Mouse (Mus musculus): ENCODE measurements around the gene Iqca. TPM values are rescaled to one million over a fixed set of nuclear protein-coding genes. Genes with fewer than 3 reads are reported as not detected.

Gene Iqca
- total RNA-seq, 4 experiments from 2014 or later = 0.52 to 1.5 (median 1.2) TPM

- peak; percentile 23 to 30 for DNase-seq (ENCODE audit: low spot score in 2 of 2)
Observed at GRCm38 (mm10) chr1:90060599-90060998, 92.6 kb downstream of the Iqca start.

GRCm38 (mm10) chr1:90060054-90060453, 93.1 kb downstream of the Iqca start:
- no peak for DNase-seq (ENCODE audit: low spot score in 2 of 2)

DNA sequence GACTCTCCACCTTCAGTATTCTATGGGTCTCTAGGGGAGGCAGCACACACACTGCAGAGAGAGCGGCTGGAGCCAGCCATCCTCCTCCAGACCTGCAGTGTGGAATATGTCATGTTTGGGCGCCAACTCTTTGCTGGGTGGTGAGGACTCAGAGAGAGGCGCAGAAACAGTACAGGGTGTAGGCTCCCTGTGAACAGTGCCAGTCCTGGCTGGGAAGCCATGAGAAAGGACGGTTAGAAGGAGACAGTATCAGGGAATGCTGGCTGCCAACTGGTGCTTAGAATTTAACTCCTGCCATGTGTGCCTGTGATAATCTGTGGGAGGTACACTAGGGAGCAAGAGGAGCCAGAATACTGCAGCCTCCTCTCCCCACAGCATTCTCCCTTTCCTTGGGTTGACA, 98.2 kb downstream of the Iqca start:
- DNase-seq (ENCODE audit: low spot score in 2 of 2) = peak in 1 of 2 experiments; percentile 71

DNA sequence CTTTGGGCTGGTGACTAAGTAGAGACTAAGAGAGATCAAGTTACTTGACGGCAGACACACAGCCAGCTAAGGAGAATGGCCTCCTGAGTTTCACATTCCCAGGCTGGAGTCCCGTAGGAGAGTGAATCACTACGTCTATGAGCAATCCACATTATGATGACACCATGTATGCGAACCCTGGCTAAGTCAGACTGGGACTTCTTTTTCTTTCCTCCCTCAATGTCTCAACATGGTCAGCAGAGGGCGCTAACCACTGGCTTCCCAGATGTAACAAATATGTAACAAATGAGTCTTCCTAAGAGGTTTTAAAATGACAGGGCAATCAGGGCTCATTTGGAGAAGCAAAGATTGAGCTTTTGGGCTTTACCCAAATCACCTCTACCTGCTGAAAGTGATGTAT, 101.9 kb downstream of the Iqca start:
- DNase-seq (ENCODE audit: low spot score in 2 of 2) = no peak

- no peak for DNase-seq (ENCODE audit: low spot score in 2 of 2)
Observed at GRCm38 (mm10) chr1:90050046-90050739, 103.0 kb downstream of the Iqca start.

- DNase-seq (ENCODE audit: low spot score in 2 of 2) = no peak
Observed at GRCm38 (mm10) chr1:90028305-90028704, 124.9 kb downstream of the Iqca start.

GRCm38 (mm10) chr1:90026945-90027344, 126.3 kb downstream of the Iqca start:
- no peak for DNase-seq (ENCODE audit: low spot score in 2 of 2)

GRCm38 (mm10) chr1:90020336-90020735, 132.9 kb downstream of the Iqca start:
- DNase-seq (ENCODE audit: low spot score in 2 of 2) = no peak

DNA sequence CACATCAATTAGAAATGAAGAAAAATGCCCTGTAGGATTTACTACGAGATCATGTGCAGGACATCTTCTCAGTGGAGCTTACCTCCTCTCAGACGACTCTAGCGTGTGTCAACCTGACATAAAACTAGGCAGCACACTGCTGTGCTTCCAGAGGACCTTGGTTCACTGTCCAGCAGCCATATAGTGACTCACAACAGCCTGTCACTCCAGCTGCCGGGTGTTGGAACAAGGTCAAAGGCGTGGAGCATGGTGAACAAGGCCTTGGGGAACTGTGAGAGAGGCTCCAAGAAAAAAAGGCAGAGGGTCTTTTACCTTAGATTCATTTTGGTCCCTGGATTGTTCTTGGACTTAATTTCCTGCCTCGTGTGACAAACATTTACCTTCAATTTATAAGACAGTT, 135.1 kb downstream of the Iqca start:
- DNase-seq (ENCODE audit: low spot score in 2 of 2) = no peak

DNA sequence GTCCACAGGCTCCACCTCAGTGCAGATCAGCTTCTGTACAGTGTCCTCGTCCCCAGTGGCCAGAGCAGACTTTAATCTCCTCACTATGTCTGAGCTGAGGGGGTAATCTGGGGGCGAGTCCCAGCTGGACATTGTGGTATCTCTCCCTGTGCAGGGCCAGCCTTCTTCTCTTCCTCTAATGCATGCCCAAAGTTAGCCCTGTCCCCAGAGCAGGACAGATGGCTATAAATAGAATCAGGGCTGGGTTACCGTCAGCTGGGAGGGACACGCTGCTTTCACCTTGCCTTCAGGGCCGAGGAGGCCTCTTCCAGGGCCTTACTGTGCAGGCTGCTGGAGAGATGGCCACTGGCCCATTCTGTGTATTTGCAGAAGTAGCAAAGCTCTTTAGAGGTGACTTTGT, 138.8 kb downstream of the Iqca start, which contains the start of gene Asb18:
TSS of gene Asb18 (minus strand) at position 221 of the 400 bp plus-strand sequence.
- DNase-seq (ENCODE audit: low spot score in 2 of 2) = no peak

- no peak for DNase-seq (ENCODE audit: low spot score in 2 of 2)
Observed at GRCm38 (mm10) chr1:90013273-90013672, 139.9 kb downstream of the Iqca start.

DNA sequence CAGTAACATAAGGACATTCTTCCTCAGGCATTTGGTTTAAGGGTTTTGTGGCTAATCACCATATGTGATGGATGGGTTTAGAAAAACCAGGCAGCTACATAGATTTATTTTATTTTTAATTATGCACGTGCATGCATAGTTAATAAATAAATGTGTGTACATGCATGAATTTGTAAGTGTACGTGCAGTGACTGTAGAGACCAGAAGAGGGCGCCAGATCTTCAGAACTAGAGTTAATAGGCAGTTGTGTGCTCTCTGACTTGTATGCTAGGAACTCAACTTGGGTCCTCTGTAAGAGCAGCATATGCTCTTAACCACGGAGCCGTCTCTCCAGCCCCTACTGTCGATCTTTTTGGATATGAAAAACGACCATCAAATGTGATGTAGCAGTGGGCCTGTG, 140.4 kb downstream of the Iqca start:
- DNase-seq (ENCODE audit: low spot score in 2 of 2) = no peak

- DNase-seq (ENCODE audit: low spot score in 2 of 2) = no peak
Observed at GRCm38 (mm10) chr1:90012168-90012567, 141.0 kb downstream of the Iqca start.

DNA sequence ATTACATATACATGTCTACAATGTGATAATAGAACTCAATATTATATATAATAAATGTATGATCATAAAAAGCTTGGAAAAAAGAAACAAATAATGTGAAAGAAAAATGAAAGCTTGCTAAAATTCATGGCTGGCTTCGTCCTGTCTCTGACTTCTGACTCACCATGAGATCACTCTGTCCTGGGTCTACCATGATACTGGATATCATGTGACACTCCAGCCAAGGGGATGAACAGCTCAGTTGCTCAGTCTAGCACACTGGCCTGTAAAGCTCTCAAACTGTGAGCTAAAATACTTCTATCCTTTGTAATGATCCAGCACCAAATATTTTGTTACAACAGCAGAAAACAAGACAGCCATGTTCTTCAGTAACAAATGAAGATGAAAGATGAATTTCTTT, 143.1 kb downstream of the Iqca start:
- DNase-seq (ENCODE audit: low spot score in 2 of 2) = no peak

DNA sequence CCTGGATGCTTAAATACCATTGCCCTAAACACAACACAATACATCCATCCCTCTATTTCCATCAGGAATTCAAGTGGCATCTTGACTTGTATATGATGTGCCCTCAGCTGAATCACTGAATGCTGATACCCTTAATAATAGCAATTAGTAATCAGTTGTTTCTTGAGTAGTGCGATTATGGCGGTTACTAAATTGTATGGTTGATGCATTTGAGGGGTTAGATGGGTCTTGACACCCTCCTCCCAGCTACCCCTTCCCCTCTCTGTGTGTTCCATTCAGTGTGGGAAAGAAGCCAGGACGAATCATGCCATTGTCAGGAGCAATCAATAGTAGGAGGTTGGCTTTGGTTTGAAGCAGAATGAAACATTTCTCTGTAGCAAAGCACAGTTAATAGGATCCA, 144.0 kb downstream of the Iqca start:
- DNase-seq (ENCODE audit: low spot score in 2 of 2) = no peak

DNA sequence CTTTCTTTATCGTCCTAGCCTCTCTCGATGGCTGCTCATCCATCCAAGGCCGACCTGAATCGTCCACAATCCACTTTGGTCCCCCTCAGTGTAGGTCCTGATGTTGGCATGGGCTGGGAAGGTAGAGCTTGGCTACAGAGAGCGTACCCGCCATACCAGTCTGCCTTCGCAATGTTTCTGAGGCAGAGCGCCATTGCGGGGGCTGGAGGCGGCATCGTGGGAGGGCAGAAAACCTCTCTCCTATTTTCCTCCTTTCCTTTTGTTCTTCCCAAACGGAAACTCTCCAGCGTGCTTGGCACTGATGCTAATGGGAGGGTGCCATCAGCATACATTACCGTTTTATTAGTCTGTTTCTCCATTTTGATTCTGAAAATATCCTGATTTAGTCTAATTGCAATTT, 146.5 kb downstream of the Iqca start:
- DNase-seq (ENCODE audit: low spot score in 2 of 2) = peak in 1 of 2 experiments; percentile 21

DNA sequence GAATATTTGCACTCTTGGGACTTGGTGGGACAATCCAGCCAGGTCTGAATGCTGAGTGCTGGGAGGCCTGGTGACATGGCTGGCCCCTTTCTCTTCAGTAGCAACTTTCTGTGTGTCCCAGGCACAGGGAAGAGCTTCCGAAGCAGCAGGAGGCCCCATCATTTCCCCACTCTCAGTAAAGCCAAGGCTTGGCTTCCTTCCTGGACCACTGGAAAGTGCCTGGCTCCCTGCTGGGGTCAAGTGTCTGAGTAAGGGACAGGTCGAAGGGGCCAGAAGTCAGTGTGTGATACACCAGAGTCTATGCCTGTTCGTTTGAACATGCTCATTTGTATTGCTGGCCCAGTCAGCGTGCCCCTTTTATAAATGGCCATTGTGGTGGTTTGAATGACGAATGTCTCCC, 152.2 kb downstream of the Iqca start:
- DNase-seq (ENCODE audit: low spot score in 2 of 2) = no peak

- no peak for DNase-seq (ENCODE audit: low spot score in 2 of 2)
Observed at GRCm38 (mm10) chr1:89999858-90000257, 153.3 kb downstream of the Iqca start.

DNA sequence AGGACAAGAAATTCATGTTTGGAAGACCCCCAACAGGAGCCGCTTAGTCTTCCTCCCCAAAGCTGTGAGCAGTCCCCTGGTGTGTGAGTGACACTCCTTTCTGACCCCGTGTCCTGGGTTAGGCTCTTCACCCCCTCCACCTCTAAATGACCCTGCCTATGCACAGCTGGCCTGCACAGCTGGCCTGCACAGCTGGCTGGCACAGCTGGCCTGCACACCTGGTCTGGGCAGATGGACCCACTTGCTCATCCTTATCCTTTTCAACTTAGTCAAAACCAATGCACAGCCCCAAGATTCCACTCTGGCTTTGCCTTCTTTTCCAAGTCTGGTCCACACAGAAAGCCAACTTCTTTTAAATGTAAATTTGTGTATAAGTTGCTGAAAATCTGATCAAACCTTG, 154.5 kb downstream of the Iqca start:
- no peak for DNase-seq (ENCODE audit: low spot score in 2 of 2)

GRCm38 (mm10) chr1:89998076-89998475, 155.1 kb downstream of the Iqca start:
- DNase-seq (ENCODE audit: low spot score in 2 of 2) = no peak

DNA sequence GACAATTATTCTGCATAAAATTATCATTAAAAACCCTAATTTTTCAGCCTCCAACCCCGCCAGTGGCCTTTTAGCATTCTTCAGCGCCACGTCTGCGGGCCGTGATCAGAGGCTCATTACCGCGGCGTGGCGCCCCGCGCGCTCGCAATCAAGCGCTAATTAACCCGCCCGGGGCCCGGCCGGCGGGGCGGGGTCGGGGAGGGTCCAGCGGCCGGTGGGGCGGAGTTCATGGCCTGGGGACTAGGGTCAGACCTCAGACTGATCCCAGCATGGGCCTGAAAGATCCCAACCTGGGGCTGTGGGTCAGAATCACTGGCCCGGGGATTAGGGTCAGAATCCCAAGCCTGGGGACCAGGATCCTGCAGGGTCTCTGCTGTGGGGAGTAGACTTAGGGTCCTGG, 160.9 kb downstream of the Iqca start:
- no peak for DNase-seq (ENCODE audit: low spot score in 2 of 2)
